ENCODE assay signal across 20 mouse cellular contexts in genomic region chr2:84880590-84880989, GRCm38 (mm10). TPM values are rescaled to one million over a fixed set of nuclear protein-coding genes. Genes with fewer than 3 reads are reported as not detected.
"Had no signal": no experiment of that assay in that cellular context is flagged by ENCODE, and none has a peak within 500 bp of the region (broad histone marks: within the 10 kb centered on the region; RNA-seq: fewer than 3 reads in every experiment).

No protein-coding gene starts in this region.

- H3K27ac ChIP-seq: kidney, postnatal 0 days; limb, embryonic 12.5 days; limb, embryonic 15.5 days; liver, embryonic 14.5 days; macrophage; midbrain, embryonic 12.5 days; midbrain, embryonic 15.5 days; neural tube, embryonic 15.5 days; stomach, embryonic 15.5 days had no signal

- DNase-seq: kidney, adult 2 months; kidney, postnatal 25 days; left cerebral cortex, postnatal 4 days; liver, postnatal 0 days; lung, embryonic 14.5 days; retina, postnatal 1 day; thymus, postnatal 36 days had no signal

- H3K36me3 ChIP-seq: limb, embryonic 12.5 days; limb, embryonic 15.5 days; midbrain, embryonic 12.5 days; midbrain, embryonic 15.5 days; neural tube, embryonic 15.5 days; stomach, embryonic 15.5 days had no signal

- H3K4me3 ChIP-seq: limb, embryonic 12.5 days; limb, embryonic 15.5 days; midbrain, embryonic 12.5 days; midbrain, embryonic 15.5 days; neural tube, embryonic 15.5 days; stomach, embryonic 15.5 days had no signal

RNA-seq across cellular contexts. Expression of gene Rtn4rl2, which starts 5.9 kb away (rescaled TPM):
- total RNA-seq: megakaryocyte, adult 5-6 weeks had no signal

RNA-seq across cellular contexts. Expression of gene Smtnl1, which starts 58.1 kb away (rescaled TPM):
- total RNA-seq: layer of hippocampus, adult 8-10 months; layer of hippocampus, postnatal 10 days; left cerebral cortex, postnatal 10 days; left cerebral cortex, postnatal 4 days; megakaryocyte, adult 5-6 weeks had no signal
